ENCODE assay signal across 15 mouse cellular contexts in the genomic region with DNA sequence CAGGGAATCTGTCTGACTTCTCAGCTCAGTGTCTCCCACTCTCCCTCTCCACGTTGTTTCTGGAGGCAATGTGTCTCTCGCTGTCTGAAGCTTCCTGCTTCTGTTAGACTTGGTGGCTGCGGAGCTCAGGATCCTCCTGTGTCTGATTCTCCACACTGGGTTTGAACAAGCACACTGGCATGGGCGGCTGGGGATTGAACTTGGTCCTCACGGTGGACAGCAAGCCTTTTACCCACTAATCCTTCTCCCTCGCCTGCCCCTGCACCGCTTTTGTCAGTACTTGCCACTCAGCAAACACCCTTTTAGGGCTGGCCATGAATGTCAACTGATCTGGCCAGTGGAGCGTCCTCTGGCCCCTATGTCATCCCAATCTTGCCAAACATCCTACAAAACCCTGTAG. TPM values are rescaled to one million over a fixed set of nuclear protein-coding genes. Genes with fewer than 3 reads are reported as not detected.
A peak's percentile ranks its signal among the peaks of the same experiment; 100 is the strongest.
DNase-seq lines count a peak whose midpoint lies in the region; ATAC-seq and TF ChIP-seq lines count a peak whose summit lies in the region.
"Had no signal": no experiment of that assay in that cellular context is flagged by ENCODE, and none has a peak within 500 bp of the region (broad histone marks: within the 10 kb centered on the region; RNA-seq: fewer than 3 reads in every experiment).

No protein-coding gene starts in this region.

- H3K4me2 ChIP-seq in heart, embryonic 16.5 days (ENCODE audit: low read depth, low read length), result no peak overlapping the region
- no peak overlapping the region for H3K4me2 ChIP-seq in intestine, postnatal 0 days (replicated peaks; ENCODE audit: low read depth)
- peak overlapping the region; percentile 54 for H3K4me2 ChIP-seq in liver, postnatal 0 days (ENCODE audit: low read depth, low read length)
- H3K4me2 ChIP-seq in hindbrain, postnatal 0 days (ENCODE audit: low read depth, low read length), result no peak overlapping the region
- H3K4me2 ChIP-seq: forebrain, embryonic 12.5 days; hindbrain, embryonic 12.5 days; midbrain, embryonic 12.5 days had no signal

- ATAC-seq in heart, embryonic 16.5 days (replicated peaks; ENCODE audit: extremely low read depth, insufficient read depth, low FRiP score), result no peak
- ATAC-seq in megakaryocyte, adult 5-6 weeks (ENCODE audit: poor library complexity, severe bottlenecking), result no peak
- ATAC-seq in intestine, postnatal 0 days, result no peak
- ATAC-seq in liver, postnatal 0 days, result no peak
- ATAC-seq in hindbrain, postnatal 0 days, result no peak

- no peaks in the 10 kb centered on the region for H3K27me3 ChIP-seq in heart, embryonic 16.5 days (ENCODE audit: control insufficient read depth, insufficient read depth, low read length)
- H3K27me3 ChIP-seq in megakaryocyte, embryonic 14.5 days (replicated peaks), result no peaks in the 10 kb centered on the region
- H3K27me3 ChIP-seq in intestine, postnatal 0 days (replicated peaks; ENCODE audit: control insufficient read depth, insufficient read depth, low read length), result no peaks in the 10 kb centered on the region
- H3K27me3 ChIP-seq in liver, postnatal 0 days (ENCODE audit: insufficient read depth, low read length), result no peaks in the 10 kb centered on the region
- H3K27me3 ChIP-seq in hindbrain, postnatal 0 days (ENCODE audit: insufficient read depth, low read length), result no peaks in the 10 kb centered on the region

- TF ChIP-seq CTCF in intestine, postnatal 0 days (IDR thresholded peaks at IDR 0.05; ENCODE audit: low read depth), result no peak
- TF ChIP-seq CTCF in liver, postnatal 0 days (IDR thresholded peaks at IDR 0.05; ENCODE audit: low read depth), result no peak
- no peak for TF ChIP-seq CTCF in hindbrain, postnatal 0 days (IDR thresholded peaks at IDR 0.05; ENCODE audit: low read depth)

- no peak for TF ChIP-seq EP300 in liver, postnatal 0 days (IDR thresholded peaks at IDR 0.05; ENCODE audit: low read depth)

- no peaks in the 10 kb centered on the region for H3K36me3 ChIP-seq in heart, embryonic 16.5 days (ENCODE audit: control insufficient read depth, insufficient read depth)
- H3K36me3 ChIP-seq in megakaryocyte, embryonic 14.5 days (replicated peaks; ENCODE audit: low read length), result no peaks in the 10 kb centered on the region
- no peaks in the 10 kb centered on the region for H3K36me3 ChIP-seq in intestine, postnatal 0 days (ENCODE audit: control insufficient read depth, insufficient read depth)
- no peaks in the 10 kb centered on the region for H3K36me3 ChIP-seq in liver, postnatal 0 days (replicated peaks; ENCODE audit: insufficient read depth, low read length)
- H3K36me3 ChIP-seq in hindbrain, postnatal 0 days (ENCODE audit: insufficient read depth, low read length), result no peaks in the 10 kb centered on the region
- H3K36me3 ChIP-seq: forebrain, embryonic 12.5 days; hindbrain, embryonic 12.5 days; midbrain, embryonic 12.5 days had no signal

- H3K9me3 ChIP-seq in heart, embryonic 16.5 days (replicated peaks; ENCODE audit: control insufficient read depth, low read length), result no peaks in the 10 kb centered on the region
- H3K9me3 ChIP-seq in megakaryocyte, embryonic 14.5 days, result no peaks in the 10 kb centered on the region
- H3K9me3 ChIP-seq in intestine, postnatal 0 days (ENCODE audit: control insufficient read depth), result no peaks in the 10 kb centered on the region
- H3K9me3 ChIP-seq in liver, postnatal 0 days (ENCODE audit: low read length), result no peaks in the 10 kb centered on the region
- H3K9me3 ChIP-seq in hindbrain, postnatal 0 days (ENCODE audit: low read length), result no peaks in the 10 kb centered on the region
- H3K9me3 ChIP-seq: forebrain, embryonic 12.5 days; hindbrain, embryonic 12.5 days; midbrain, embryonic 12.5 days had no signal

- H3K9ac ChIP-seq in heart, embryonic 16.5 days (ENCODE audit: low read length), result no peak overlapping the region
- no peak overlapping the region for H3K9ac ChIP-seq in intestine, postnatal 0 days (ENCODE audit: low read depth, low read length)
- peak overlapping the region; percentile 32 for H3K9ac ChIP-seq in liver, postnatal 0 days (replicated peaks)
- H3K9ac ChIP-seq in hindbrain, postnatal 0 days (replicated peaks; ENCODE audit: low read length), result no peak overlapping the region
- H3K9ac ChIP-seq: forebrain, embryonic 12.5 days; hindbrain, embryonic 12.5 days; midbrain, embryonic 12.5 days had no signal

- 46% methylated on average over 8 of the region's 8 CpGs for whole genome bisulfite sequencing in heart, embryonic 16.5 days
- WGBS in intestine, postnatal 0 days, result 73% methylated on average over 8 of the region's 8 CpGs
- 51% methylated on average over 8 of the region's 8 CpGs for WGBS in liver, postnatal 0 days (ENCODE audit: insufficient replicate concordance)
- WGBS in hindbrain, postnatal 0 days, result 77% methylated on average over 8 of the region's 8 CpGs

- no peak for DNase-seq in heart, postnatal 4 days
- DNase-seq in liver, postnatal 0 days, result no peak
- no peak for DNase-seq in right cerebral cortex, postnatal 14 days
- no peak for DNase-seq in hindbrain, postnatal 0 days (ENCODE audit: low spot score)
- DNase-seq: cerebellum, adult 11-12 months; spleen, adult 18-20 months; thymus, adult 2 months had no signal

- H3K4me1 ChIP-seq in heart, embryonic 16.5 days (ENCODE audit: control insufficient read depth, insufficient read depth, low read length), result peaks cover 24% of the 10 kb centered on the region
- peaks cover 89% of the 10 kb centered on the region for H3K4me1 ChIP-seq in megakaryocyte, embryonic 14.5 days
- peaks cover 14% of the 10 kb centered on the region for H3K4me1 ChIP-seq in intestine, postnatal 0 days (replicated peaks; ENCODE audit: control insufficient read depth, insufficient read depth, low read length)
- H3K4me1 ChIP-seq in liver, postnatal 0 days (ENCODE audit: insufficient read depth), result peaks cover 56% of the 10 kb centered on the region
- H3K4me1 ChIP-seq in hindbrain, postnatal 0 days (ENCODE audit: insufficient read depth, low read length), result no peaks in the 10 kb centered on the region

- H3K4me3 ChIP-seq in heart, embryonic 16.5 days (ENCODE audit: low read length), result no peak overlapping the region
- peak overlapping the region; percentile 71 for H3K4me3 ChIP-seq in megakaryocyte, embryonic 14.5 days (replicated peaks)
- H3K4me3 ChIP-seq in intestine, postnatal 0 days (ENCODE audit: low read depth, low read length), result no peak overlapping the region
- no peak overlapping the region for H3K4me3 ChIP-seq in liver, postnatal 0 days (ENCODE audit: low read depth, low read length)
- no peak overlapping the region for H3K4me3 ChIP-seq in hindbrain, postnatal 0 days (ENCODE audit: low read length)
- H3K4me3 ChIP-seq: forebrain, embryonic 12.5 days; gastrocnemius, adult 2 months; hindbrain, embryonic 12.5 days; midbrain, embryonic 12.5 days had no signal

- peak overlapping the region; percentile 85 for H3K27ac ChIP-seq in heart, embryonic 16.5 days (ENCODE audit: low read length)
- H3K27ac ChIP-seq in intestine, postnatal 0 days (ENCODE audit: low read depth, low read length), result 0 out of 2 replicates have a peak overlapping the region, but pooled peaks have one; percentile 76
- peak overlapping the region; percentile 91 for H3K27ac ChIP-seq in liver, postnatal 0 days (ENCODE audit: low read depth)
- H3K27ac ChIP-seq in hindbrain, postnatal 0 days, result no peak overlapping the region
- H3K27ac ChIP-seq: forebrain, embryonic 12.5 days; gastrocnemius, adult 2 months had no signal

RNA-seq across cellular contexts. Expression of a gene that starts 22.5 kb away (rescaled TPM):
- polyA plus RNA-seq in heart, embryonic 16.5 days (2015; fragmentation: Nextera tagmentation; extraction: Ambion mirVana), result 12.8 and 13.7 TPM in 2 replicates
- total RNA-seq in heart, postnatal 4 days (2021), result 10 to 100 TPM; 18.5 to 20.1 TPM
- polyA plus RNA-seq in megakaryocyte, embryonic 14.5 days (2012; ENCODE audit: insufficient read depth, low replicate concordance), result 19.3 and 52.2 TPM in 2 replicates
- 0.52 and 0.96 TPM in 2 replicates for total RNA-seq in megakaryocyte, adult 5-6 weeks (2015)
- total RNA-seq in megakaryocyte, adult 5-6 weeks (2017), result 1.3 and 1.7 TPM in 2 replicates
- 5.4 and 6.1 TPM in 2 replicates for polyA plus RNA-seq in intestine, postnatal 0 days (2015; fragmentation: Nextera tagmentation; extraction: Ambion mirVana)
- 1.8 and 2.9 TPM in 2 replicates for polyA plus RNA-seq in liver, postnatal 0 days (2015; fragmentation: Nextera tagmentation; extraction: Ambion mirVana)
- total RNA-seq in hindbrain, postnatal 0 days (2014; rRNA removed), result 11.9 and 13.2 TPM in 2 replicates
- polyA plus RNA-seq in hindbrain, postnatal 0 days (2015; fragmentation: Nextera tagmentation; extraction: Ambion mirVana), result 1.3 and 1.7 TPM in 2 replicates
